Mouse (Mus musculus): ENCODE measurements at regions not wholly inside any gene's neighbourhood (a gene's known extent, or its start where the extent isn't known, plus 50 kb on each side); places are given as distances from the start of the nearest gene placed in this dataset.

DNA sequence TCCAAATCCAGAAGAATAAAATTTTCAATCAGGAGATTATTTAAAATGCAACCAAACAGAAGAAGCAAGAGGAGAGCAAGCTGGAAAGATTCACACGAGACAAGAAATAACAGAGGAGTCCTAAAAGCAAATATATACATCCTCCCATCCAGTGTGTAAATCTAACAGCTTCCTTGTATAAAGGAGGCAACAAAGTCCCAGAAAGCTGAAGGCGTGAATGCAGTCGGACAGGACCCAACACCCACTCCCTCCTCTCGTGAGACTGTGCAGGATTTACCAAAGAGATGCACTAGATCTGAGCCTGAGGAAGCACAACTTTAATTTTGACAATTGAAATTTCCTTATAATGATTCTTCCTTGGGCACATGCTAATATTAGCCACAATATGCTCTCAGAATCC, 103.0 kb upstream of the Dcn start:
- H3K27me3 ChIP-seq (ENCODE audit: control insufficient read depth, insufficient read depth, low read length) = no peaks in the 10 kb centered on the region
- H3K27ac ChIP-seq (ENCODE audit: insufficient read depth, low read length) = no peak overlapping the region
- no peaks in the 10 kb centered on the region for H3K4me1 ChIP-seq (ENCODE audit: control insufficient read depth, insufficient read depth, insufficient read length)
- H3K36me3 ChIP-seq (ENCODE audit: control insufficient read depth, insufficient read depth, low read length) = no peaks in the 10 kb centered on the region
- no peak for DNase-seq (ENCODE audit: low read depth in 1 of 2, low spot score in 2 of 2)
- TF ChIP-seq POLR2A (IDR thresholded peaks at IDR 0.05; ENCODE audit: low read depth, low read length) (no peak), CTCF (IDR thresholded peaks at IDR 0.05; ENCODE audit: extremely low read depth, insufficient read depth, insufficient read length, insufficient replicate concordance) (no peak)
- no peak overlapping the region for H3K4me3 ChIP-seq (ENCODE audit: extremely low read depth, insufficient read depth, insufficient read length)
- WGBS = 70% methylated on average over 4 of the region's 4 CpGs

DNA sequence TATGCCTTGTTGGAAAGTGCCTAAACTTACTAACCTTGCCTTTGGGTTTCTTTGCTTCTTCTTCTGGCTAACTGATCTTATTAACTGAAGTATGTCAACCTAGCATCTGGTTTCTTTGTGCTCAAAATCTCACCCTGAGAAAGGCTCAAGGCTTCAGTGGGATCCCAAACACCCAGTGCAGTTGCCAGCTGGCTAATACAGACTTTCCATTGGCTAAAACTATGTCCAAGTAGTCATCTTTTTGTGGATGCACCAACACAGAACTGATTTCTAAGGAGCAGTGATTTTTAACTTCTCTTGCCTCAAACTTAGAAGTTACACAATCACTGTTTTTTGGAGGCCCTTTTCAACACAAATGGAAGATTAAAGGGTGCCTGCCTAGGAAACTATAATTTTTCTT, 97.8 kb upstream of the Dcn start:
- no peak for DNase-seq (ENCODE audit: low read depth in 1 of 2, low spot score in 2 of 2)
- TF ChIP-seq POLR2A (IDR thresholded peaks at IDR 0.05; ENCODE audit: low read depth, low read length) (no peak), CTCF (IDR thresholded peaks at IDR 0.05; ENCODE audit: extremely low read depth, insufficient read depth, insufficient read length, insufficient replicate concordance) (no peak)
- Histone ChIP-seq H3K36me3 (ENCODE audit: control insufficient read depth, insufficient read depth, low read length) (no peaks in the 10 kb centered on the region), H3K27ac (ENCODE audit: insufficient read depth, low read length) (no peak overlapping the region), H3K4me3 (ENCODE audit: extremely low read depth, insufficient read depth, insufficient read length) (no peak overlapping the region), H3K27me3 (ENCODE audit: control insufficient read depth, insufficient read depth, low read length) (no peaks in the 10 kb centered on the region), H3K4me1 (ENCODE audit: control insufficient read depth, insufficient read depth, insufficient read length) (no peaks in the 10 kb centered on the region)

DNA sequence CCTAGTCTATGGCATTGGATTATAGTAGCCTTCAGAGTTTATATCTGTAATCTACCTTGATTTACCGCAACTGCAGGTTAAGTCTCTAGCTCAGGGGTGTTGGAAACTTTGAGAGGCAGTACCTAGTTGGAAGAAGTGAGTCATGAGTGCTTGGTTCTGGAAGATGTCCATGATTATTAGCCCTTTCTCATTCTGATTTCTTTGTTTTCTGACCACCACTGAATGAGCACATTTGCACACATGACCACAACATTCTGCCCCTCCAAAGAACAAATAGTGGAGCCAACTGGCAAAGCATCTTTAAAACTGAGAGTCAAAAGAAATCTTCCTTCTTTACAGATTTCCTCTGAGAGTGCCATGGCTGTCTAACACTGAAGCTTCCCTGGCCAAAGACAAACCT, 95.5 kb upstream of the Dcn start:
- DNase-seq (ENCODE audit: low read depth in 1 of 2, low spot score in 2 of 2) = no peak

DNA sequence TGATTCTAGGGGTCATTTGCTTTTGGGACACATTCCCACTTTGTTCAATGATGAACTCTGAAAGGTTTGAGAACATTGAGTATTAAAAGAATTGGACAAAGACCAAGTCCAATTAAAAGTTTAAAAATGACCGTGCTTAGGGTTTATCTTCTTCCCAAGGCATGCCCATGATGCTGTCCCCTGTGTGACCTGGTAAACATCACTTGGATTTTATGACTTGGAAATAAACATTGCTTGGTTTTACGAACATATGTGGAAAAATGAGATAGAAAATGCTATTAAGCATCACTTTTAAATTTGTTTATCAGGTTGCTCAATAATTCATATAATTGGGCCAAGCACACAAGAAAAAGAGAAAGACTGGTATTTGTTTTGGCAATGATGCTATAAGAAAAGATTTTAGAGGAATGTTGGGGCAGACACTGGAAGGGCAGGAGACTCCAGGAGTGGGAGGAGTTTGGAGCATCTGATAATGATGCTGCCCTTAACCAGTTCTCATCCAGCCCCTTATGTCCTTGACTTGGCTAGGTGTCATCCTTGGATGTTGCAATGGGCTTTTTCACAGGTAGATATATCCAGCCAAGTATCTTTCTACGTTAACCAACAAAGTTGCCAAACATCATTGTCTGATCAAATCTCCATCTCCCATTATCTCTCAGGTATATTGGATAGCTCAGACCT, 92.1 kb upstream of the Dcn start:
- 83% methylated on average over 3 of the region's 3 CpGs for WGBS
- no peak overlapping the region for H3K4me3 ChIP-seq (ENCODE audit: extremely low read depth, insufficient read depth, insufficient read length)
- no peak for DNase-seq (ENCODE audit: low read depth in 1 of 2, low spot score in 2 of 2)
- no peaks in the 10 kb centered on the region for H3K4me1 ChIP-seq (ENCODE audit: control insufficient read depth, insufficient read depth, insufficient read length)
- no peaks in the 10 kb centered on the region for H3K36me3 ChIP-seq (ENCODE audit: control insufficient read depth, insufficient read depth, low read length)
- no peaks in the 10 kb centered on the region for H3K27me3 ChIP-seq (ENCODE audit: control insufficient read depth, insufficient read depth, low read length)
- H3K27ac ChIP-seq (ENCODE audit: insufficient read depth, low read length) = no peak overlapping the region
- TF ChIP-seq POLR2A (IDR thresholded peaks at IDR 0.05; ENCODE audit: low read depth, low read length) = no peak
- no peak for TF ChIP-seq CTCF (IDR thresholded peaks at IDR 0.05; ENCODE audit: extremely low read depth, insufficient read depth, insufficient read length, insufficient replicate concordance)

More for the DNA sequence above, 95.5 kb upstream of the Dcn start:
- WGBS = 87% methylated on average over 1 of the region's 1 CpGs
- no peaks in the 10 kb centered on the region for H3K4me1 ChIP-seq (ENCODE audit: control insufficient read depth, insufficient read depth, insufficient read length)
- no peak overlapping the region for H3K4me3 ChIP-seq (ENCODE audit: extremely low read depth, insufficient read depth, insufficient read length)
- H3K27ac ChIP-seq (ENCODE audit: insufficient read depth, low read length) = no peak overlapping the region
- H3K27me3 ChIP-seq (ENCODE audit: control insufficient read depth, insufficient read depth, low read length) = no peaks in the 10 kb centered on the region
- TF ChIP-seq CTCF (IDR thresholded peaks at IDR 0.05; ENCODE audit: extremely low read depth, insufficient read depth, insufficient read length, insufficient replicate concordance) = no peak
- no peak for TF ChIP-seq POLR2A (IDR thresholded peaks at IDR 0.05; ENCODE audit: low read depth, low read length)
- H3K36me3 ChIP-seq (ENCODE audit: control insufficient read depth, insufficient read depth, low read length) = no peaks in the 10 kb centered on the region

DNA sequence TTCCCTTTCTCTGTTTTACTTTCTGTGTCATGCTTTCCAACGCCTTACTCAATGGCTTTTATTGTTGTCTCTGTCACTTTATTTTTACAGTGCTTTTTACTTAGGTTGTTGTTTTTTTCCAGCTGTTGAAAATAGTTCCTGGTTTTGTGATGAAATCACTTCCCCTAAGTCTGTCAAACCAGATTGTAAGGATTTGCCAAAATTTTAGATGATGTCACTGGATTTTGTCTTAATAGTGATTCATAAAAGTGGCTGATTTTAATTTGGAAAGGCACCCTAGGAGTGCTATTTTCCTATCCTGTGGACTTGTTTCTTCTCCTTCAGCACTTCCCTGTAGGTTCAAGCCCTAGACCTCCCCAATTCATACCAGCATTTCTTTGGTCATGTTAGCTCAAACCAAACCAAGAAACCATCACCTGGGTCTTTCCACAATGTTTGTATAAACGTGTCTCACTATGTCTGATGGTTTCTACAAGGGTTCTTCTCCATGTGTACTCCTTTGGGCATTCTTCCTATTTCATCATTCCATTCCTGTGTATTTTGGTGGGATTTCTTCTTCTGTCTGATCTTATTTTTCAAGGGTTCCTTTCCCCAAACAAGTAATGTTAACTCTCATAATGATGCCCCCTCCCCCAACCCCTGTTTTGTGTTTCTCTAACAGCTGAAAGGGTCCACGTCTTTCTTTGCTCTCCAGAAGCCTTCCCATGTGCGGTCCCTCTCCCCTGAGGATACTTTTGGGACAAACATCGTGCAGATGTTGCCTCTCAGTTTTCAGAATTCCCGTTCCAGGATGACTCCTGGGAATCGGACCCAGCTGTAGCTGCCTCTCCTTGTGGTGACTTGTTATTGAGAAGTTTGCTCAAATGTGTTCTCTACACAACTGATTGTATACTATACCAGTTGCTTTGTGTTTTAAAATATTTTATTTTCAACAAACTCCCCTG, 89.5 kb upstream of the Dcn start:
- WGBS = 73% methylated on average over 7 of the region's 7 CpGs

DNA sequence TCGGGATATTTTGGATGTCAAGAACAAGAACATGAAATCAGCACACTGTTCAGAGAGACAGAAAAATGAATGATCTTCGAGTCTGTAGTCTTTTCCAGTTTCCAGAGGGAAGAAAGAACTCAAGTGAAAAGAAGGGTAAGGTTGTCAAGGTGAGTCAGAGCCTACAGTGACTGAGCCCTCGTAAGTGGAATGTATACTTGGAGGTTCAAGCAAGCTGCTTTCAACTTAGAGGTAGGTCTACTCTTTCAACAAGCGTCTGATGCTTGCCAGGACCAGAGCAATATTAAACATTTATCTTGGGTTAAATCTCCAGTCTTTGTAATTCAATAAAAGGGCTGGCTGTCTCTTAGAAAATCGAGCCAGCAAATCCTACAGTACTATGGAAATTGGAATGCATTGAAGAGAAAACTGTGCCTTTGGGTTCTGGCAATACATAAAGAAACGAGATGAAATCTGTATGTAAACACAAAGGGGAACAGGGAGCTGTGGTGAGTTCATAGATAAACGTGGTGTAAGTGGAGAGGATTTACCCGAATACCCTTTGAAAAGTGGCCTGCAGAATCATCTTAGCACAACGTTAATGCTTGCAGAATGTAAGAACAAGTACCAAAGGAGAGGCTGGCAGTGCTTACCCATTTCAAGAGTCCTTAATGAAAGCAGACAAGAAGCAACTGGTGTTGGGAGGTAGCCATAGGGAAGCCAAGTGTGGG, 82.2 kb upstream of the Dcn start:
- DNase-seq (ENCODE audit: low read depth in 1 of 2, low spot score in 2 of 2) = no peak
- H3K4me1 ChIP-seq (ENCODE audit: control insufficient read depth, insufficient read depth, insufficient read length) = no peaks in the 10 kb centered on the region
- H3K27me3 ChIP-seq (ENCODE audit: control insufficient read depth, insufficient read depth, low read length) = no peaks in the 10 kb centered on the region
- 60% methylated on average over 9 of the region's 9 CpGs for WGBS
- no peak for TF ChIP-seq CTCF (IDR thresholded peaks at IDR 0.05; ENCODE audit: extremely low read depth, insufficient read depth, insufficient read length, insufficient replicate concordance)
- no peak for TF ChIP-seq POLR2A (IDR thresholded peaks at IDR 0.05; ENCODE audit: low read depth, low read length)
- H3K27ac ChIP-seq (ENCODE audit: insufficient read depth, low read length) = no peak overlapping the region
- no peaks in the 10 kb centered on the region for H3K36me3 ChIP-seq (ENCODE audit: control insufficient read depth, insufficient read depth, low read length)
- no peak overlapping the region for H3K4me3 ChIP-seq (ENCODE audit: extremely low read depth, insufficient read depth, insufficient read length)

More for the DNA sequence above, 89.5 kb upstream of the Dcn start:
- H3K27me3 ChIP-seq (ENCODE audit: control insufficient read depth, insufficient read depth, low read length) = no peaks in the 10 kb centered on the region
- no peak for DNase-seq (ENCODE audit: low read depth in 1 of 2, low spot score in 2 of 2)
- no peaks in the 10 kb centered on the region for H3K4me1 ChIP-seq (ENCODE audit: control insufficient read depth, insufficient read depth, insufficient read length)
- H3K36me3 ChIP-seq (ENCODE audit: control insufficient read depth, insufficient read depth, low read length) = no peaks in the 10 kb centered on the region
- H3K27ac ChIP-seq (ENCODE audit: insufficient read depth, low read length) = no peak overlapping the region
- H3K4me3 ChIP-seq (ENCODE audit: extremely low read depth, insufficient read depth, insufficient read length) = no peak overlapping the region
- TF ChIP-seq POLR2A (IDR thresholded peaks at IDR 0.05; ENCODE audit: low read depth, low read length) (no peak), CTCF (IDR thresholded peaks at IDR 0.05; ENCODE audit: extremely low read depth, insufficient read depth, insufficient read length, insufficient replicate concordance) (no peak)
